Mouse (Mus musculus): ENCODE results near the gene Ralgps2.

- TF ChIP-seq CTCF (IDR thresholded peaks at IDR 0.05; ENCODE audit: low read depth, low read length) (no peak), GATA1 (IDR thresholded peaks at IDR 0.05; ENCODE audit: borderline replicate concordance, low read length) (no peak), POLR2AphosphoS5 (IDR thresholded peaks at IDR 0.05; ENCODE audit: insufficient replicate concordance, low read depth, low read length) (no peak), TAL1 (conservative IDR thresholded peaks at IDR 0.05; ENCODE audit: low read depth, low read length) (no peak)
Observed at GRCm38 (mm10) chr1:156914942-156915341, 24.5 kb downstream of the Ralgps2 start.
